Mouse (Mus musculus): ENCODE measurements at regions not wholly inside any gene's neighbourhood (a gene's known extent, or its start where the extent isn't known, plus 50 kb on each side); places are given as distances from the start of the nearest gene placed in this dataset.

DNA sequence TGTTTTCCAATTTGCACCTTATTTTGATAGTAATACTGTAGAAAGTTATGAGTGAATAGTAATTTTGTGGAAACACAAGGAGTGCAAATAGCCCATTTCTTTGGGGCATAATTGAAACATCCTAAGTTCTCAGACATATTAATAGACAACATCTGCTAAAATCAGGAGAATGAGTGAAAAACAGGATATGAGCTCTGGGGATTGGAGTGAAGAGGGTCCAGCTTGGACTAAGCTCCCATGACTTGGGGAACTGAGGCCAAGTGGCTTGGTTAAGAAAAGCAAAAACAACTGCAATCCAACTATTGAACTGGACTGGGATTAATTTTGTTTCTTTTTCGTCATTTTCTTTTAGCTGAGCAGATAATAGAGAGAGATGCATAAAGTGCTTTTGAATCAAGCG lies 240.7 kb downstream of the Slc30a10 start:
- in situ Hi-C loops (cut with MboI, MseI) = loop anchor here (25.0 kb wide), 1 partner anchor 1017 kb away; the partner anchor contains the start of gene Tgfb2

DNA sequence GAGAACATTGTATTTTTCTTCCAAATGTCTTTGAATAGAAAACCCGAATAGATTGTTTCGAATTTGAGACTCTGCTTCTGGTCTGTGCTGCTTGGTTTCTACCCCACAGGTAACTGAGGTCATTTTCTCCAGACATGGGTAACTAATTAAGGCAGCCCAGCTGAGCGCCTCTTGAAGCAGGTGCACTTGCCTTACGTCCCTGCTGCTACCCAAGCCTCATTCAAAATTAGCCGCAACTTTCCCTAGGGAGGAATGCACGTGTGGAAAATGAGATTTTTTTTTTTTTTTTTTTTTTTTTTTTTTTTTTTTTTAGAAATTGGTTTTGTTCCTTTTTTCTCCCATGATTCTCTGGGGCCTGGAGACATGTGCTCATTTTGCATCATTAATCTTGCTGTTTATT lies 245.1 kb downstream of the Slc30a10 start:
- in situ Hi-C loops (cut with MboI, MseI) = loop anchor here (25.0 kb wide), 1 partner anchor 1013 kb away; the partner anchor contains the start of gene Tgfb2

DNA sequence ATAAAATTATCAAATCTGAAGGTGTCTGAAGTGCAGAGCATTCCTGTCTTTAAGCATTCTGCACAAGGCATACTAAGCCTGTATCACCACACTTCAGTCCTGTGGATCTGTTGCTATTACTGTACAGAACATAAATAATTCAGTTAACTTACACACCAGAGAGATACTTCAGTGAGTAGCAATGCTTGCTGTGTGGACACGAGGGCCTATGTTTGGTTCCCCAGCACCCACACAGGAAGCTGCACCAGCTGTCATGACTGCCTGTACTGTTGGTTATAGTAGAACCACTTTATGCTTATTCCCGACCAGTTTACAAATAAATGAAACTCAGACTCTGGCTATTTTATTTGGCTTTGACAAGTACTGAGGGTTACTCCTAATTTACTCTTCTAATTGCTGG lies 271.7 kb downstream of the Slc30a10 start:
- in situ Hi-C loops (cut with MboI, MseI) = no loop called here

- in situ Hi-C loops (cut with MboI, MseI) = no loop called here
These were observed 272.2 kb downstream of the Slc30a10 start for GRCm38 (mm10) chr1:185726811-185727210.

DNA sequence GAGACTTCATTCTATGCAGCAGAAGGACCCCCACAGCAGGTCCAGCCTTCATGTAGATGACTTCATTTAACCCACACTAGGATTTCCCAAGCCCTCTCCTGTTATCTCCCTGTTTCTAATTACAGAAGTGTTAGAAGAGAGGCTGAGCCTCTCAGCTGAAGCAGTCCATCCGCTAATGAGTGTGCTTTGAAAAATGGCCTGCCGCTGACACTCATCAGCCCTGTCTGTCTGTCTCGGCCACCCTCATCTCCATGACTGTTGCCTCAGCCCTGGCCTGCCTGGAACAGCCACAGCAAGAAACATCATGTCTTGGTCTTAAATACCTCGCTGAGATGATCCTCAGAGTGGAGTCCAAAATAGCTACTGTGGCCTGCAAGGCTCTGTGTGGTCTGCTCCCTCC lies 273.1 kb downstream of the Slc30a10 start:
- in situ Hi-C loops (cut with MboI, MseI) = no loop called here

GRCm38 (mm10) chr1:185728406-185728805 lies 273.8 kb downstream of the Slc30a10 start:
- in situ Hi-C loops (cut with MboI, MseI) = no loop called here

DNA sequence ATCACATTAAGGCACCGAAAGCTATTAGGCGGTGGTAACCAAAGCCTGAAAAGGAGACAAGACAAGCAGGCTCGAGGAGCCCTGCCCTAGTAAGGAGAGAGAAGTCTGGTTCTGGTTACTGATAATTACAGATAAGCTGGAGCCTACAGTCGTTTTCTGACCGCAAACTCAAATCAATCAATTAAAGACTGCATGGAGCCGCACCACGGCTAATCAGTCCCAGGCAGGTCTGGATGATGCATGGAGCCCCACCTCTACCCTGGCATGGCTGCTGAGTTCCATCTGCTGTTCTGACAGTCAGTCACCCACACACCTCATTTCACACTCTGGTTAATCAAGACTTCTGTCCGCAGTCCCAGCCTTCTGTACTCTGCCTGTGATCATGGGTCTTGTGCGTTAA lies 276.4 kb downstream of the Slc30a10 start:
- in situ Hi-C loops (cut with MboI, MseI) = no loop called here

DNA sequence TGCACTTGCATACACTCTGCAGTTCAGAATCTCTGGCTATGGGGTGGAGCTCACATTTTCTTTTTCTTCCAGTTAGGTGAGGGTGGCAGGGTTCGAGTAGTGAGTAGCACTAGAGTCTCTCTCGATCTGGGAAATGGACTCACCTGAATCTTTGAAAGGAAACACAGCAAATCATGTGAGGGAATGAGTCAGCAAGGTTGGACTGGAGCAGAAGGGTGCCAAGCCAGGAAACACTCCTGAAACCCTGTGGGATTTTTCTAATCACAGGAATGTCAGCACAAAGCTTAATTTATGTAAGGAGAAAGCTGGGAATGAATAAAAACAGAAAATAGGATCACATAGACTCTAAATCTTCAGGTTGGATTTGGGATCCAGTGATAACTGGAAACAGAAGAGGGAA lies 282.1 kb downstream of the Slc30a10 start:
- in situ Hi-C loops (cut with MboI, MseI) = no loop called here

DNA sequence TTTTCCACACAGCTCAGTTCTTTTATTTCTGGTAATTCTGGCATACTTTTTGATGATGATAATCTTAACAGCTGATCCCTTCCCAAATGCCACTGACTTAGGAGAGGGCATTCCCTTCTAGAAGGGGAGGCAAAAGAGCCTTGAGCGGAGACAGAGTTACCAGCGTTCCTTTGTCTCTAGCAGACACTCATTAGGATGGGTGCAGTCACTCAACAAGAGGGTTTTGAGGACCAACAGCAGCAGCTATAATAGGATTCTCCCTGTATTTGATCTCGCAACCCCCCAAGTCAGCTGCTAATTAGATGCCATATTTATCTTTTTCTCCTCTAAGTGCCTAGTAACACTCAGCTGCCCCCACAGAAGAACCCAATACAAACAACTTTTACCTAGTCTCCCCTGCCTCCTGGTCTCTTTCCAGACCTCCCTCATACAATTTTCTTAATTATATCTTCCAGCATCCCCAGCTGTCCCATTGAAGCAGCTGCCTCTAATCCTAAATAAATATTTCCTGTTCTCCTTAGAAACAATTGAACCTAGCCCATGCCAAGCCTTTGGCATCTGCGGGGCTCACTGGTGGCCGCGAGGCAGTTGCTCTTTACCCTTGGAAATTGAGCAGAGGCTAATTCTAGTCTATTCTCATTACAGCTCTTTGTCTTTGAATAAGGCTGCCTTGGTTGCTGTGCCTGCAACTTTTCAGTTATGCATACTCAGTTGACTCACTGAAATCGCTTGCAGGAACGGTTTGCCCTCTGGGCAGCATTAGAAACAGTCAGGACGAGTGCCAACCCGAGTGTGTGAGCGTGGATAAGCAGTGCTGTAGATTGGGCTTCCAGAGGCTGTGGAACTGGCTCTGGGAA lies 286.6 kb downstream of the Slc30a10 start:
- in situ Hi-C loops (cut with MboI, MseI) = no loop called here

- in situ Hi-C loops (cut with MboI, MseI) = no loop called here
These were observed 294.6 kb downstream of the Slc30a10 start for GRCm38 (mm10) chr1:185749251-185749650.

DNA sequence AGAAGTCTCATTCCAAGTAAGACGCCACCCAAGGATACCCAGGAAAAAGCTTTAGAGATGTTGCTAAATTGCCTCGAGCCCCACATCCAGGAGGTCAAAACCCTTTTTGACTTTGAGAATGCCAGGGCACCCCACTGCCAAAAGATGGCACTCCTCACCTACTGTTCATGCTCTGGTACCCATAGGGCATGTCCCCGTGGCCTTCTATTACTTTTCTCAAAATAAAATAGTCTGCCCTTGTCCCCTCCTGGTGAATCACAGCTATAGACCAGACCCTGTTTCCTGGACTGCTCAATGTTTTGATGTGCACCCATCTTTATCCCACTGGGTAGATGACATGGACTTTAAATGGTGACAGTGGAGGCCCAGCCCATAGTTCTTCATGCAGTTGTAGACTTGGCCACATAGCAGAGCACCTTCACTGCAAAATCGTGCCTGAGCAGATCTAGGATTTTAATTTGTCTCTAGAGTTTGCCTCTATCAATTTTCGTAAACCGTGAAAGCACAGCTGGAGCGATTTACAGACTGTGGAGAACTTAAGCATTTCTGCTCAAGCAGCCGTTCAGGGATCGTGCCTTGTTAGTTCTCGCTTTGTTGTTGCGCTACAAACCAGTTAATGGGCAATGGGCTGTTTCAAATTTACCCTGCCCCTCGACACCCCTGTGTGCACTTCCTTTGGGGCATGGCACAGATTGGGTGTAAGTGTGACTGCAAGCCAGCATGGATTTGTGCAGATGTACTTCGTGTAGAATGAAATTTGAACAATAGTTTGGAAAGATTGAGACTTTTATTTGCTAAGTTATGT lies 300.0 kb downstream of the Slc30a10 start:
- in situ Hi-C loops (cut with MboI, MseI) = no loop called here

DNA sequence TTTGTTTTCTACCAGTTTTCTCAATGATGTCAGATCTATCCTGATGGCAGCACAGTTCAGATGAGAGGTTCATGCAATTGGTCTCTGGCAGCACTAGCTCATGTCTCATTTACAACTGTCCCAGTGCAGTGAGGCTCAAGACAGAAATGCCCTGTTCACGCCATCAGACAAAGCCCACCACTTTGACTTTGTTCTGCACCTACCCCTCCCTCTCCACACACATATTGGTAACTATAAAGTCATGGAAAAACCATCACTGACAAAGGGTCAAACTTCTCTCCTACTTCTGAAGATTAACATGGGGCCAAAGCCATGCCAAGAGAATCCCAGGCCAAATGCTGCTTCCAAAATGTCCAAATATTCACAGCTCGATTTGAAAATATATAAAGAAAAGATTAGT lies 302.7 kb downstream of the Slc30a10 start:
- in situ Hi-C loops (cut with MboI, MseI) = no loop called here

DNA sequence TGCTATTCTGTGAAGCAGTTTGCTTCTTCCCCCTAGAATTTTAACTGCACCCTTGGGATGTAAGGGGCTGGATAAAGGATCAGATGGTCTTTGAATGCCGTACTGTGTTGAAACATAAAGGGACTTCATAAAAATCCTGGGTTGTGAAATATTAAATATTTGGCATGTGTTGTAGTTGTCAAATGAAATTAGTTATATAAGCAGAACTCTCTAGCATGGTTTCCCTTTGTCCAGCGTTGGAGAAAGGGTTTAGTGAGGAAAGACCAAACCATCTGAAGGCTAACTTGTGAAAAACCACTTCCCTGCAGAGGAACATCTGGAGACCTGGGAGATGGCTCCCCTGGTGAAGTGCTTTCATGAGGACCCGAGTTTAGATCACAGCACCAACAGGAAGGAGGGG lies 319.6 kb downstream of the Slc30a10 start:
- in situ Hi-C loops (cut with MboI, MseI) = no loop called here

- in situ Hi-C loops (cut with MboI, MseI) = no loop called here
These were observed 325.0 kb downstream of the Slc30a10 start for GRCm38 (mm10) chr1:185779604-185780003.

GRCm38 (mm10) chr1:185802156-185802555 lies 315.0 kb downstream of the Lyplal1 start:
- in situ Hi-C loops (cut with MboI, MseI) = no loop called here

DNA sequence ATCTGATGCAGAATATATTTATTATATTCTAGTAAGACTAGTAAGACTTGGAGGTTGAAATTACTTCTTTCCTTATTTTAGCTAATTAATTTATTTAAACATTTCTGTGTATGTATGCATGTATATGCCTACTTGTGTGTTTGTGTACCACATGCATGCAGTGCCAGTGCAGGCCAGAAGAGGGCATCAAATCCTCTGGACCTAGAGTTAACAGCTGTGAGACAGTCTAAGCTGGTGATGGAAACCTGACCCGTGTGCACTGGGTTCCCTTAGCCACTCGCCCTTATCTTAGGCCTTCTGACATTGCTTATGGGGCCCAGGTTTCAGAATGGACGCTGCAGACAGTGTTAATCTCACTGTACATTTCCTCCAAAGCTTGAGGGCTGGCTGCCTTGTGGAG lies 302.2 kb downstream of the Lyplal1 start:
- in situ Hi-C loops (cut with MboI, MseI) = no loop called here

- in situ Hi-C loops (cut with MboI, MseI) = no loop called here
These were observed 298.1 kb downstream of the Lyplal1 start for GRCm38 (mm10) chr1:185819044-185819443.

DNA sequence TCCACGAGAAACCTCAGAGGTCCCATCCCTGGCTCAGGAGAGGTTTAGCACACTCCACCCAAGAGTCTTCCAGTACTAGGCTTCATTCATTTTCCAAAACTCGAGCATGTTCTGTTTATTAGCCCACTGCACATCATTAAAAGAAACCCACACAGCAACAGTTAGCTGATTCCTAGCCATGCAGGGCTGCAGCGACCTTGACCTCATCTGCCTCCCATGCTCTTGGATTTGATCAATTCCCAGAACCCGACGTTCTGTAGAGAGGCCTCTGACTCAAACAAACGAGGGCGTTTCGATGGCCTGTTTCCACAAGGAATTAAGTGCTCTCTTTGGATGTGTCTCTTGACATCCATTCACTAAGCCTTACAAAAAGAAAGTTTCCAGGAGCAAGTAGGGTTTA lies 294.9 kb downstream of the Lyplal1 start:
- in situ Hi-C loops (cut with MboI, MseI) = no loop called here

GRCm38 (mm10) chr1:185823226-185823625 lies 293.9 kb downstream of the Lyplal1 start:
- in situ Hi-C loops (cut with MboI, MseI) = no loop called here

GRCm38 (mm10) chr1:185823956-185824355 lies 293.2 kb downstream of the Lyplal1 start:
- in situ Hi-C loops (cut with MboI, MseI) = no loop called here

DNA sequence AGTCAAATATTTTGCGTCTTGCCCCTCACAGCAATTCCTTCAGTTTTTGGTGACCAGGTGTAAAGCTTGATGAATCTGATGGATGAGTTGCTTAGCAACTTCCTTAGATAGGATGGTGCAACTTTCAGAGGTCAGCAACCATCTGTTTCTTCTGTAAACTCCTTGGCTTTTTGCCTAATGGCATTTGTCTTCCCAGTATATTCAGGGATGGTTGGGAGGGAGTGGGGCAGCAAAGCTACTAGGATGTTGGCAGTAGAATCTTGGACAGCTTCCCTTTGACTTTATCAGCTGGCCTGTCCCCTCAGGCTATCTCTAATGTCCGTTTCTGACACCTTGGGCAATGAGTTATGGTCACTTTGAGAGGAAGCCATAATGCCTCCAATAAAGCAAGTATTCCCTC lies 289.1 kb downstream of the Lyplal1 start:
- in situ Hi-C loops (cut with MboI, MseI) = no loop called here

DNA sequence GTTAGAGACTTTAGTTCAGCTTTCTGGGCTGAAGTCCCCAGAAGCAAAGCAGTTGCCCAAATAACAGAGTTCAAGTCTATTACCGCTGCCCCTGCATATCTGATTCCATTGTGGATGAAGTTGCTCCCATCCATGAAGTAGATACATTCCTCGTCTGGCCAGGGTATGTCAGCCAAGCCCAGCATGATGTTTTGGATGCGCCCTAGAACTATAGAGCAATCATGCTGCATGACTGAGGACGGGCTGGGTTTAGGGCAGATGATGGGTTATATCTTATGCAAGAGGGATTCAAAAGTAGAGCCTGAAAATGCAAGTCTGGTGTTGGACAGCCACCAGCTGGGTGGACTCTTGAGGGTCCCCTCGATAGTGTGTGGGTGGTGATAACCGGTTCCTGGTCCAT lies 288.6 kb downstream of the Lyplal1 start:
- in situ Hi-C loops (cut with MboI, MseI) = no loop called here

DNA sequence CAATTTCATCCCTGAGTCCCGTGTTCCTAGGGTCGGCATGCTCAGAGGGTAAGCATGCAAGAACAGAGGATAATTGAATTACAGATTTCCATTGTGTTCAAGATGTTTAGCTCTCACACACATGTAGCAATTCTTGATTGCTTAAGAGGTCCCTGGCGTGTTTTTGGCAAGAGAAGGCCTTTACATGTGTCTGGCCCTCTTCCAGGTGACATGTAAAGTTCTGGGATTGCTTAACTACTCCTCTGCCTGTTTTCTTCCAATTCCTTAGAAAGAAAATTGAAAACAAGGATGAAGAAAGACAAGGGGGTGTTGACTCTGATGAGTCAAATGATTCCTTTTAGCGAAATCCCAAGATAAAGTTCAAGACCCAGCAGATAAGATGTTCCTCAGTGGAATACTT lies 285.1 kb downstream of the Lyplal1 start:
- in situ Hi-C loops (cut with MboI, MseI) = no loop called here

Measured in T-helper 2 cell (primary cell).